Mouse (Mus musculus) leukemia stem cell, adult 10-12 weeks (primary cell): ENCODE measurements around the gene H6pd. TPM values are rescaled to one million over a fixed set of nuclear protein-coding genes. Genes with fewer than 3 reads are reported as not detected.

Experiments
- polyA plus RNA-seq: library from polyadenylated mRNA; stranded (reverse); fragments of >175 nt; gene quantifications from 2 replicates; pipeline ENCODE4 v1.2.3, GENCODE M21; 2012; ENCODE audit warnings: low replicate concordance

H6pd gene
- polyA plus RNA-seq = 5.5 and 10.4 TPM in 2 replicates

GRCm38 (mm10) chr4:150008853-150009586 is at the start of gene H6pd:
H6pd (minus strand) TSS chr4:150009023.

GRCm38 (mm10) chr4:149954893-149955439 is 53.9 kb downstream of the H6pd start, which contains the start of gene Spsb1:
Spsb1 (minus strand) TSS chr4:149955043.

Other genes starting within 250 kb of the H6pd start
- 15.3 and 19.2 TPM in 2 replicates for gene Slc25a33, start 234.7 kb downstream of the H6pd start, polyA plus RNA-seq
- 1.4 and 2.1 TPM in 2 replicates for gene Spsb1, start 54.0 kb downstream of the H6pd start, polyA plus RNA-seq
- gene Gpr157, start 78.3 kb upstream of the H6pd start, polyA plus RNA-seq = 0.66 and 0.69 TPM in 2 replicates
- gene Slc2a5, start 110.3 kb upstream of the H6pd start, polyA plus RNA-seq = not detected in 2 replicates
- not detected in 2 replicates for gene Slc2a7, start 139.9 kb upstream of the H6pd start, polyA plus RNA-seq
- not detected in 2 replicates for gene Car6, start 192.3 kb upstream of the H6pd start, polyA plus RNA-seq
- gene Eno1, start 227.7 kb upstream of the H6pd start, polyA plus RNA-seq = 40.4 and 548 TPM in 2 replicates